Mouse (Mus musculus): ENCODE results near the gene Stx3. TPM values are rescaled to one million over a fixed set of nuclear protein-coding genes. Genes with fewer than 3 reads are reported as not detected.

Stx3 gene
- polyA plus RNA-seq, 1 experiment from 2014 or later = 35.9 TPM

- 0 out of 2 replicates have a peak, but pooled peaks have one; percentile 12 for ATAC-seq
- Histone ChIP-seq H3K27me3 (ENCODE audit: control insufficient read depth, insufficient read depth, low read depth, low read length) (no peaks in the 10 kb centered on the region), H3K4me3 (ENCODE audit: low read depth, low read length) (peak overlapping the region; percentile 87), H3K4me2 (ENCODE audit: low read length) (peak overlapping the region; percentile 93), H3K36me3 (ENCODE audit: control insufficient read depth, insufficient read depth, low read length) (no peaks in the 10 kb centered on the region), H3K9me3 (replicated peaks; ENCODE audit: control insufficient read depth, low read length, poor library complexity, severe bottlenecking) (no peaks in the 10 kb centered on the region), H3K9ac (ENCODE audit: low read depth, low read length) (peak overlapping the region; percentile 95; the same call in 1 of the 2 replicates), H3K4me1 (ENCODE audit: control insufficient read depth, insufficient read depth, low read length) (peaks cover 19% of the 10 kb centered on the region), H3K27ac (ENCODE audit: low read length) (no peak overlapping the region)
- 35% methylated on average over 6 of the region's 6 CpGs for WGBS
Measured at GRCm38 (mm10) chr19:11820211-11820610, 1.0 kb upstream of the Stx3 start.

- Histone ChIP-seq H3K4me2 (ENCODE audit: low read length) (peak overlapping the region; percentile 93), H3K27me3 (ENCODE audit: control insufficient read depth, insufficient read depth, low read depth, low read length) (no peaks in the 10 kb centered on the region), H3K27ac (ENCODE audit: low read length) (no peak overlapping the region), H3K4me1 (ENCODE audit: control insufficient read depth, insufficient read depth, low read length) (peaks cover 19% of the 10 kb centered on the region), H3K36me3 (ENCODE audit: control insufficient read depth, insufficient read depth, low read length) (no peaks in the 10 kb centered on the region), H3K9me3 (replicated peaks; ENCODE audit: control insufficient read depth, low read length, poor library complexity, severe bottlenecking) (no peaks in the 10 kb centered on the region), H3K4me3 (ENCODE audit: low read depth, low read length) (peak overlapping the region; percentile 87), H3K9ac (ENCODE audit: low read depth, low read length) (peak overlapping the region; percentile 95; the same call in 1 of the 2 replicates)
- 0% methylated on average over 15 of the region's 15 CpGs for WGBS
- peak; percentile 60 for ATAC-seq
Measured at GRCm38 (mm10) chr19:11819800-11820199, 597 bp upstream of the Stx3 start.

- H3K4me2 ChIP-seq (ENCODE audit: low read length) = peak overlapping the region; percentile 93
- no peaks in the 10 kb centered on the region for H3K9me3 ChIP-seq (replicated peaks; ENCODE audit: control insufficient read depth, low read length, poor library complexity, severe bottlenecking)
- under 1% methylated on average over 73 of the region's 83 CpGs for WGBS
- no peaks in the 10 kb centered on the region for H3K27me3 ChIP-seq (ENCODE audit: control insufficient read depth, insufficient read depth, low read depth, low read length)
- peaks cover 19% of the 10 kb centered on the region for H3K4me1 ChIP-seq (ENCODE audit: control insufficient read depth, insufficient read depth, low read length)
- no peaks in the 10 kb centered on the region for H3K36me3 ChIP-seq (ENCODE audit: control insufficient read depth, insufficient read depth, low read length)
- peak overlapping the region; percentile 68 for H3K27ac ChIP-seq (ENCODE audit: low read length)
- peak; percentile 88 for ATAC-seq
- H3K4me3 ChIP-seq (ENCODE audit: low read depth, low read length) = peak overlapping the region; percentile 87
- H3K9ac ChIP-seq (ENCODE audit: low read depth, low read length) = peak overlapping the region; percentile 95
Measured at GRCm38 (mm10) chr19:11818199-11819142, 732 bp downstream of the Stx3 start.

GRCm38 (mm10) chr19:11817586-11817985 lies 1.6 kb downstream of the Stx3 start:
- Histone ChIP-seq H3K9me3 (replicated peaks; ENCODE audit: control insufficient read depth, low read length, poor library complexity, severe bottlenecking) (no peaks in the 10 kb centered on the region), H3K4me1 (ENCODE audit: control insufficient read depth, insufficient read depth, low read length) (peaks cover 19% of the 10 kb centered on the region), H3K4me3 (ENCODE audit: low read depth, low read length) (peak overlapping the region; percentile 87), H3K9ac (ENCODE audit: low read depth, low read length) (no peak overlapping the region; the same call in 1 of the 2 replicates), H3K4me2 (ENCODE audit: low read length) (peak overlapping the region; percentile 93), H3K27ac (ENCODE audit: low read length) (no peak overlapping the region), H3K36me3 (ENCODE audit: control insufficient read depth, insufficient read depth, low read length) (no peaks in the 10 kb centered on the region), H3K27me3 (ENCODE audit: control insufficient read depth, insufficient read depth, low read depth, low read length) (no peaks in the 10 kb centered on the region)
- ATAC-seq = no peak
- WGBS = 13% methylated on average over 5 of the region's 5 CpGs

GRCm38 (mm10) chr19:11816706-11817105 lies 2.5 kb downstream of the Stx3 start:
- H3K4me1 ChIP-seq (ENCODE audit: control insufficient read depth, insufficient read depth, low read length) = peaks cover 24% of the 10 kb centered on the region
- 44% methylated on average over 6 of the region's 6 CpGs for WGBS
- no peaks in the 10 kb centered on the region for H3K9me3 ChIP-seq (replicated peaks; ENCODE audit: control insufficient read depth, low read length, poor library complexity, severe bottlenecking)
- H3K9ac ChIP-seq (ENCODE audit: low read depth, low read length) = no peak overlapping the region
- no peaks in the 10 kb centered on the region for H3K36me3 ChIP-seq (ENCODE audit: control insufficient read depth, insufficient read depth, low read length)
- no peak for ATAC-seq
- no peaks in the 10 kb centered on the region for H3K27me3 ChIP-seq (ENCODE audit: control insufficient read depth, insufficient read depth, low read depth, low read length)
- no peak overlapping the region for H3K4me3 ChIP-seq (ENCODE audit: low read depth, low read length)
- H3K4me2 ChIP-seq (ENCODE audit: low read length) = peak overlapping the region; percentile 93; the same call in 1 of the 2 replicates
- H3K27ac ChIP-seq (ENCODE audit: low read length) = no peak overlapping the region

GRCm38 (mm10) chr19:11814742-11815333 lies 4.4 kb downstream of the Stx3 start:
- 83% methylated on average over 6 of the region's 6 CpGs for WGBS
- Histone ChIP-seq H3K27me3 (ENCODE audit: control insufficient read depth, insufficient read depth, low read depth, low read length) (no peaks in the 10 kb centered on the region), H3K4me2 (ENCODE audit: low read length) (no peak overlapping the region), H3K9me3 (replicated peaks; ENCODE audit: control insufficient read depth, low read length, poor library complexity, severe bottlenecking) (no peaks in the 10 kb centered on the region), H3K36me3 (ENCODE audit: control insufficient read depth, insufficient read depth, low read length) (no peaks in the 10 kb centered on the region), H3K4me3 (ENCODE audit: low read depth, low read length) (no peak overlapping the region), H3K4me1 (ENCODE audit: control insufficient read depth, insufficient read depth, low read length) (peaks cover 26% of the 10 kb centered on the region), H3K27ac (ENCODE audit: low read length) (no peak overlapping the region), H3K9ac (ENCODE audit: low read depth, low read length) (no peak overlapping the region)
- no peak for ATAC-seq

- peak overlapping the region; percentile 14; the same call in 1 of the 2 replicates for H3K4me2 ChIP-seq (ENCODE audit: low read length)
- H3K36me3 ChIP-seq (ENCODE audit: control insufficient read depth, insufficient read depth, low read length) = no peaks in the 10 kb centered on the region
Measured at GRCm38 (mm10) chr19:11813649-11814048, 5.6 kb downstream of the Stx3 start.

GRCm38 (mm10) chr19:11813136-11813535 lies 6.1 kb downstream of the Stx3 start:
- no peak overlapping the region for H3K27ac ChIP-seq (ENCODE audit: low read length)

More at GRCm38 (mm10) chr19:11813649-11814048, 5.6 kb downstream of the Stx3 start:
- H3K4me3 ChIP-seq (ENCODE audit: low read depth, low read length) = no peak overlapping the region
- 3% methylated on average over 8 of the region's 8 CpGs for WGBS
- H3K9me3 ChIP-seq (replicated peaks; ENCODE audit: control insufficient read depth, low read length, poor library complexity, severe bottlenecking) = no peaks in the 10 kb centered on the region
- peaks cover 19% of the 10 kb centered on the region for H3K4me1 ChIP-seq (ENCODE audit: control insufficient read depth, insufficient read depth, low read length)
- no peak overlapping the region for H3K9ac ChIP-seq (ENCODE audit: low read depth, low read length)
- no peak for ATAC-seq
- H3K27me3 ChIP-seq (ENCODE audit: control insufficient read depth, insufficient read depth, low read depth, low read length) = no peaks in the 10 kb centered on the region
- H3K27ac ChIP-seq (ENCODE audit: low read length) = no peak overlapping the region

More at GRCm38 (mm10) chr19:11813136-11813535, 6.1 kb downstream of the Stx3 start:
- H3K4me2 ChIP-seq (ENCODE audit: low read length) = no peak overlapping the region
- no peaks in the 10 kb centered on the region for H3K27me3 ChIP-seq (ENCODE audit: control insufficient read depth, insufficient read depth, low read depth, low read length)
- ATAC-seq = no peak
- H3K9ac ChIP-seq (ENCODE audit: low read depth, low read length) = no peak overlapping the region
- H3K9me3 ChIP-seq (replicated peaks; ENCODE audit: control insufficient read depth, low read length, poor library complexity, severe bottlenecking) = no peaks in the 10 kb centered on the region
- peaks cover 19% of the 10 kb centered on the region for H3K4me1 ChIP-seq (ENCODE audit: control insufficient read depth, insufficient read depth, low read length)
- H3K4me3 ChIP-seq (ENCODE audit: low read depth, low read length) = no peak overlapping the region
- no peaks in the 10 kb centered on the region for H3K36me3 ChIP-seq (ENCODE audit: control insufficient read depth, insufficient read depth, low read length)
- 41% methylated on average over 4 of the region's 4 CpGs for WGBS

Measured in midbrain, embryonic 16.5 days (tissue).